Mouse (Mus musculus) hindbrain, embryonic 13.5 days (tissue): Measurements from ENCODE around the gene Rag2. TPM values are rescaled to one million over a fixed set of nuclear protein-coding genes. Genes with fewer than 3 reads are reported as not detected.

Experiments
- ATAC-seq: fragments of 200-750 bp; cut with Nextera tagmentation; 2 replicates; pipeline ENCODE4 v1.8.0; 2017; ENCODE audit warnings: moderate TSS enrichment; ENCODE audit not compliant: low FRiP score
- H3K27ac ChIP-seq: fragments of 300-500 bp; sonication (generic); 2 replicates; pipeline ENCODE4 v1.5.1; 2015; ENCODE audit warnings: inconsistent platforms, mild to moderate bottlenecking, moderate library complexity
- H3K27me3 ChIP-seq: fragments of 300-500 bp; sonication (generic); 2 replicates; pipeline ENCODE4 v1.6.1; 2015; ENCODE audit warnings: mild to moderate bottlenecking, inconsistent platforms
- H3K36me3 ChIP-seq: fragments of 300-500 bp; sonication (generic); 2 replicates; pipeline ENCODE4 v1.6.1; 2015; ENCODE audit warnings: mild to moderate bottlenecking, inconsistent platforms
- H3K4me1 ChIP-seq: fragments of 300-500 bp; sonication (generic); replicated peaks from 2 replicates; pipeline ENCODE4 v1.6.1; 2015; ENCODE audit warnings: inconsistent platforms
- H3K4me2 ChIP-seq: fragments of 300-500 bp; sonication (generic); 2 replicates; pipeline ENCODE4 v1.6.1; 2015; ENCODE audit warnings: inconsistent platforms, mild to moderate bottlenecking, moderate library complexity
- H3K4me3 ChIP-seq: fragments of 300-500 bp; sonication (generic); 2 replicates; pipeline ENCODE4 v1.5.1; 2015; ENCODE audit warnings: mild to moderate bottlenecking, inconsistent platforms
- H3K9ac ChIP-seq: fragments of 300-500 bp; sonication (generic); 2 replicates; pipeline ENCODE4 v1.6.1; 2015; ENCODE audit warnings: mild to moderate bottlenecking, inconsistent platforms
- H3K9me3 ChIP-seq: fragments of 300-500 bp; sonication (generic); 2 replicates; pipeline ENCODE4 v1.6.1; 2016; ENCODE audit warnings: inconsistent platforms
- WGBS: fragments of 180-500 bp; shearing (Covaris S2); methylation state at CpG from one replicate; pipeline ENCODE4 v1.1.7; 2015; 5-methylcytosine and 5-hydroxymethylcytosine counted together
- polyA plus RNA-seq: library from polyadenylated mRNA; unstranded; fragments of >200 nt; fragmentation: Nextera tagmentation; extraction: Ambion mirVana; gene quantifications from 2 replicates; pipeline ENCODE4 v1.2.1, GENCODE M21; 2015

Gene Rag2
- polyA plus RNA-seq, 1 experiment from 2014 or later: 0.14 TPM

- WGBS: 35% methylated on average over 7 of the region's 7 CpGs
- no peaks in the 10 kb centered on the region for H3K9me3 ChIP-seq
- no peak overlapping the region for H3K4me3 ChIP-seq
- peak; percentile 81 for ATAC-seq
- H3K27me3 ChIP-seq: 0 out of 2 replicates have a peak, but pooled peaks cover 3% of the 10 kb centered on the region
- H3K36me3 ChIP-seq: no peaks in the 10 kb centered on the region
- H3K27ac ChIP-seq: peak overlapping the region; percentile 9
- no peak overlapping the region for H3K4me2 ChIP-seq
- no peak overlapping the region for H3K9ac ChIP-seq
- peaks cover 13% of the 10 kb centered on the region for H3K4me1 ChIP-seq
Measured at GRCm38 (mm10) chr2:101638979-101639839, 14.7 kb downstream of the Rag2 start.

GRCm38 (mm10) chr2:101639840-101640350, 15.4 kb downstream of the Rag2 start:
- H3K4me2 ChIP-seq: no peak overlapping the region
- H3K36me3 ChIP-seq: no peaks in the 10 kb centered on the region
- peak overlapping the region; percentile 9; the same call in 1 of the 2 replicates for H3K27ac ChIP-seq
- 78% methylated on average over 3 of the region's 3 CpGs for WGBS
- 0 out of 2 replicates have a peak, but pooled peaks cover 3% of the 10 kb centered on the region for H3K27me3 ChIP-seq
- H3K9me3 ChIP-seq: no peaks in the 10 kb centered on the region
- peaks cover 13% of the 10 kb centered on the region for H3K4me1 ChIP-seq
- H3K4me3 ChIP-seq: no peak overlapping the region
- ATAC-seq: no peak
- no peak overlapping the region for H3K9ac ChIP-seq

- no peak overlapping the region for H3K4me2 ChIP-seq
- H3K9ac ChIP-seq: no peak overlapping the region
- no peaks in the 10 kb centered on the region for H3K36me3 ChIP-seq
- 93% methylated on average over 1 of the region's 1 CpGs for WGBS
- no peak overlapping the region for H3K4me3 ChIP-seq
- H3K27ac ChIP-seq: no peak overlapping the region
- no peak for ATAC-seq
- peaks cover 9% of the 10 kb centered on the region; the same call in 1 of the 2 replicates for H3K4me1 ChIP-seq
- no peaks in the 10 kb centered on the region for H3K9me3 ChIP-seq
- H3K27me3 ChIP-seq: no peaks in the 10 kb centered on the region
Measured at GRCm38 (mm10) chr2:101645841-101646240, 21.3 kb downstream of the Rag2 start.

- no peaks in the 10 kb centered on the region for H3K27me3 ChIP-seq
- no peak for ATAC-seq
- WGBS: 54% methylated on average over 2 of the region's 2 CpGs
- H3K4me3 ChIP-seq: no peak overlapping the region
- H3K9ac ChIP-seq: no peak overlapping the region
- H3K27ac ChIP-seq: no peak overlapping the region
- H3K4me2 ChIP-seq: no peak overlapping the region
- H3K36me3 ChIP-seq: no peaks in the 10 kb centered on the region
- no peaks in the 10 kb centered on the region for H3K9me3 ChIP-seq
- peaks cover 18% of the 10 kb centered on the region for H3K4me1 ChIP-seq
Measured at GRCm38 (mm10) chr2:101648361-101648760, 23.8 kb downstream of the Rag2 start.

GRCm38 (mm10) chr2:101649114-101649671, 24.7 kb downstream of the Rag2 start, which contains the start of the genes Rag1 and B230118H07Rik:
TSS of gene Rag1 (minus strand) at chr2:101649501.
TSS of gene B230118H07Rik (minus strand) at chr2:101649532.
- H3K36me3 ChIP-seq: no peaks in the 10 kb centered on the region
- no peaks in the 10 kb centered on the region for H3K9me3 ChIP-seq
- WGBS: 36% methylated on average over 8 of the region's 8 CpGs
- peaks cover 18% of the 10 kb centered on the region for H3K4me1 ChIP-seq
- no peak within 1 kb of the TSS for H3K4me2 ChIP-seq
- ATAC-seq: no peak
- no peak within 1 kb of the TSS for H3K4me3 ChIP-seq
- no peak within 1 kb of the TSS for H3K9ac ChIP-seq
- no peak within 1 kb of the TSS for H3K27ac ChIP-seq
- H3K27me3 ChIP-seq: no peaks in the 10 kb centered on the region

GRCm38 (mm10) chr2:101650446-101650845, 25.9 kb downstream of the Rag2 start:
- ATAC-seq: no peak
- no peak overlapping the region for H3K4me2 ChIP-seq
- no peak overlapping the region for H3K4me3 ChIP-seq
- no peak overlapping the region for H3K27ac ChIP-seq
- H3K36me3 ChIP-seq: no peaks in the 10 kb centered on the region
- peaks cover 4% of the 10 kb centered on the region; the same call in 1 of the 2 replicates for H3K27me3 ChIP-seq
- peaks cover 18% of the 10 kb centered on the region for H3K4me1 ChIP-seq
- WGBS: 63% methylated on average over 1 of the region's 1 CpGs
- no peaks in the 10 kb centered on the region for H3K9me3 ChIP-seq
- H3K9ac ChIP-seq: no peak overlapping the region

- Histone ChIP-seq H3K27ac (peak overlapping the region; percentile 36), H3K36me3 (no peaks in the 10 kb centered on the region), H3K9ac (peak overlapping the region; percentile 24; the same call in 1 of the 2 replicates)
Measured at GRCm38 (mm10) chr2:101652204-101652920, 27.8 kb downstream of the Rag2 start.

GRCm38 (mm10) chr2:101652921-101653597, 28.5 kb downstream of the Rag2 start:
- H3K9ac ChIP-seq: peak overlapping the region; percentile 24; the same call in 1 of the 2 replicates
- H3K4me2 ChIP-seq: peak overlapping the region; percentile 65
- H3K9me3 ChIP-seq: no peaks in the 10 kb centered on the region
- no peak overlapping the region; the same call in 1 of the 2 replicates for H3K27ac ChIP-seq
- WGBS: 20% methylated on average over 14 of the region's 14 CpGs
- H3K36me3 ChIP-seq: no peaks in the 10 kb centered on the region
- ATAC-seq: peak; percentile 69
- H3K4me1 ChIP-seq: peaks cover 18% of the 10 kb centered on the region
- peaks cover 4% of the 10 kb centered on the region; the same call in 1 of the 2 replicates for H3K27me3 ChIP-seq
- peak overlapping the region; percentile 37 for H3K4me3 ChIP-seq

More at GRCm38 (mm10) chr2:101652204-101652920, 27.8 kb downstream of the Rag2 start:
- H3K4me1 ChIP-seq: peaks cover 18% of the 10 kb centered on the region
- WGBS: 32% methylated on average over 14 of the region's 14 CpGs
- peak; percentile 73 for ATAC-seq
- H3K27me3 ChIP-seq: peaks cover 4% of the 10 kb centered on the region; the same call in 1 of the 2 replicates
- peak overlapping the region; percentile 65 for H3K4me2 ChIP-seq
- H3K9me3 ChIP-seq: no peaks in the 10 kb centered on the region
- peak overlapping the region; percentile 37 for H3K4me3 ChIP-seq

GRCm38 (mm10) chr2:101660536-101660935, 36.0 kb downstream of the Rag2 start:
- WGBS: 68% methylated on average over 2 of the region's 2 CpGs
- no peak overlapping the region for H3K27ac ChIP-seq
- no peaks in the 10 kb centered on the region for H3K9me3 ChIP-seq
- H3K27me3 ChIP-seq: peaks cover 3% of the 10 kb centered on the region; the same call in 1 of the 2 replicates
- H3K4me1 ChIP-seq: peaks cover 2% of the 10 kb centered on the region; the same call in 1 of the 2 replicates
- no peak for ATAC-seq
- no peaks in the 10 kb centered on the region for H3K36me3 ChIP-seq
- no peak overlapping the region for H3K9ac ChIP-seq
- no peak overlapping the region for H3K4me3 ChIP-seq
- no peak overlapping the region for H3K4me2 ChIP-seq

GRCm38 (mm10) chr2:101665058-101665702, 40.7 kb downstream of the Rag2 start:
- Histone ChIP-seq H3K9me3 (no peaks in the 10 kb centered on the region), H3K4me1 (peaks cover 7% of the 10 kb centered on the region; the same call in 1 of the 2 replicates), H3K4me2 (no peak overlapping the region), H3K4me3 (no peak overlapping the region), H3K36me3 (no peaks in the 10 kb centered on the region), H3K27ac (peak overlapping the region; percentile 19; the same call in 1 of the 2 replicates), H3K9ac (no peak overlapping the region), H3K27me3 (peaks cover 3% of the 10 kb centered on the region; the same call in 1 of the 2 replicates)
- WGBS: 22% methylated on average over 9 of the region's 9 CpGs
- peak; percentile 92 for ATAC-seq

GRCm38 (mm10) chr2:101665703-101666092, 41.2 kb downstream of the Rag2 start:
- WGBS: 75% methylated on average over 3 of the region's 3 CpGs
- H3K27ac ChIP-seq: peak overlapping the region; percentile 19; the same call in 1 of the 2 replicates
- H3K27me3 ChIP-seq: peaks cover 3% of the 10 kb centered on the region; the same call in 1 of the 2 replicates
- no peaks in the 10 kb centered on the region for H3K9me3 ChIP-seq
- peak; percentile 60 for ATAC-seq
- H3K4me2 ChIP-seq: no peak overlapping the region
- no peak overlapping the region for H3K4me3 ChIP-seq
- no peaks in the 10 kb centered on the region for H3K36me3 ChIP-seq
- H3K9ac ChIP-seq: no peak overlapping the region
- H3K4me1 ChIP-seq: peaks cover 7% of the 10 kb centered on the region; the same call in 1 of the 2 replicates
